Mouse (Mus musculus) CH12.LX (cell line): Measurements from ENCODE around the gene Ppm1b. TPM values are rescaled to one million over a fixed set of nuclear protein-coding genes. Genes with fewer than 3 reads are reported as not detected.

Source experiments
- DNase-seq: peaks from one replicate; pipeline ENCODE4 v3.0.0-alpha.2; 2013; ENCODE audit errors: extremely low read depth
- H3K27ac ChIP-seq: 2 replicates; pipeline ENCODE4 v1.5.1; 2012; ENCODE audit warnings: low read depth, mild to moderate bottlenecking, control low read depth, moderate library complexity; ENCODE audit not compliant: insufficient read depth
- H3K27me3 ChIP-seq: replicated peaks from 2 replicates; pipeline ENCODE3; 2012; ENCODE audit warnings: inconsistent platforms
- H3K36me3 ChIP-seq, 2 experiments: replicated peaks in 1 of 2; 2 replicates each; pipeline versions ENCODE3 to v1.6.1; 2012; ENCODE audit warnings: inconsistent platforms in 1 of 2, low read length in 1 of 2, mild to moderate bottlenecking in 1 of 2, mixed read lengths in 1 of 2, moderate library complexity in 1 of 2; ENCODE audit not compliant: control insufficient read depth in 1 of 2, insufficient read depth in 1 of 2
- H3K4me1 ChIP-seq, 2 experiments: 2 replicates each; pipeline ENCODE4 v1.6.1; 2012; ENCODE audit warnings: inconsistent platforms in 1 of 2, moderate library complexity in 1 of 2; ENCODE audit not compliant: insufficient read depth in 2 of 2, control insufficient read depth in 1 of 2
- H3K4me2 ChIP-seq: 2 replicates; pipeline ENCODE4 v1.6.1; 2012; ENCODE audit warnings: low read depth, mild to moderate bottlenecking, control low read depth; ENCODE audit not compliant: poor library complexity, insufficient read depth, severe bottlenecking
- H3K4me3 ChIP-seq, 3 experiments: fragments of 150-350 bp in 1 of 3; sonication (generic) in 1 of 3; replicated peaks in 1 of 3; 2 replicates each; pipeline versions ENCODE3 to v1.5.1; 2011 to 2012; ENCODE audit warnings: low read depth in 2 of 3, low read length in 2 of 3, mild to moderate bottlenecking in 2 of 3, moderate library complexity in 2 of 3, control low read depth in 1 of 3, improper control_type of control experiment in 1 of 3, inconsistent platforms in 1 of 3, mixed read lengths in 1 of 3; ENCODE audit not compliant: poor library complexity in 1 of 3
- H3K79me2 ChIP-seq: replicated peaks from 2 replicates; pipeline ENCODE4 v1.6.1; 2012; ENCODE audit warnings: mild to moderate bottlenecking, moderate library complexity; ENCODE audit not compliant: control insufficient read depth, poor library complexity, insufficient read depth, severe bottlenecking; ENCODE audit errors: extremely low read depth
- H3K9ac ChIP-seq: 2 replicates; pipeline ENCODE4 v1.6.1; 2012; ENCODE audit warnings: low read depth, mild to moderate bottlenecking, control low read depth, moderate library complexity; ENCODE audit not compliant: insufficient read depth
- H3K9me3 ChIP-seq: replicated peaks from 2 replicates; pipeline ENCODE3; 2012; ENCODE audit warnings: low read length, inconsistent platforms, mixed read lengths
- BHLHE40 ChIP-seq: IDR thresholded peaks from 2 replicates; pipeline ENCODE4 v1.6.1; 2011; ENCODE audit warnings: mild to moderate bottlenecking, low read depth, low read length, improper control_type of control experiment
- CHD1 ChIP-seq: IDR thresholded peaks from 2 replicates; pipeline ENCODE4 v1.6.1; 2012; ENCODE audit warnings: low read depth, low read length, improper control_type of control experiment, inconsistent platforms
- CHD2 ChIP-seq: IDR thresholded peaks from 2 replicates; pipeline ENCODE4 v1.6.1; 2011; ENCODE audit warnings: low read length, improper control_type of control experiment
- CTCF ChIP-seq, 2 experiments: IDR thresholded peaks in 1 of 2; conservative IDR thresholded peaks in 1 of 2; 2 replicates each; pipeline ENCODE4 v1.5.1; 2011 to 2012; ENCODE audit warnings: low read depth in 2 of 2, low read length in 2 of 2, improper control_type of control experiment in 1 of 2, inconsistent platforms in 1 of 2, mild to moderate bottlenecking in 1 of 2, moderate library complexity in 1 of 2
- ELF1 ChIP-seq: IDR thresholded peaks from 2 replicates; pipeline ENCODE4 v1.6.1; 2014; ENCODE audit warnings: low read depth, mild to moderate bottlenecking, inconsistent platforms, low read length, improper control_type of control experiment
- ETS1 ChIP-seq: conservative IDR thresholded peaks from 2 replicates; pipeline ENCODE4 v1.6.1; 2012; ENCODE audit warnings: low read depth, mild to moderate bottlenecking, inconsistent platforms, low read length, improper control_type of control experiment, moderate library complexity
- IRF4 ChIP-seq: IDR thresholded peaks from 2 replicates; pipeline ENCODE4 v1.6.1; 2014; ENCODE audit warnings: low read depth, mild to moderate bottlenecking, inconsistent platforms, low read length, improper control_type of control experiment
- JUND ChIP-seq: conservative IDR thresholded peaks from 2 replicates; pipeline ENCODE4 v1.6.1; 2011; ENCODE audit warnings: low read depth, low read length, improper control_type of control experiment
- KAT2A ChIP-seq: IDR thresholded peaks from 2 replicates; pipeline ENCODE4 v1.6.1; 2012; ENCODE audit warnings: low read length, improper control_type of control experiment, inconsistent platforms; ENCODE audit not compliant: insufficient replicate concordance
- MAFK ChIP-seq: IDR thresholded peaks from 2 replicates; pipeline ENCODE4 v1.6.1; 2011; ENCODE audit warnings: low read length, improper control_type of control experiment; ENCODE audit not compliant: insufficient replicate concordance
- MAZ ChIP-seq: IDR thresholded peaks from 2 replicates; pipeline ENCODE4 v1.6.1; 2012; ENCODE audit warnings: low read depth, mild to moderate bottlenecking, inconsistent platforms, low read length, improper control_type of control experiment, moderate library complexity
- MEF2A ChIP-seq: IDR thresholded peaks from 2 replicates; pipeline ENCODE4 v1.6.1; 2014; ENCODE audit warnings: low read depth, mild to moderate bottlenecking, inconsistent platforms, low read length, improper control_type of control experiment, borderline replicate concordance
- NELFE ChIP-seq: IDR thresholded peaks from 2 replicates; pipeline ENCODE4 v1.6.1; 2011; ENCODE audit warnings: low read depth, low read length, improper control_type of control experiment
- POLR2A ChIP-seq: IDR thresholded peaks from 2 replicates; pipeline ENCODE4 v1.6.1; 2011; ENCODE audit warnings: low read depth, mild to moderate bottlenecking, improper control_type of control experiment, low read length
- RAD21 ChIP-seq: IDR thresholded peaks from 2 replicates; pipeline ENCODE4 v1.6.1; 2011; ENCODE audit warnings: low read depth, mild to moderate bottlenecking, low read length, improper control_type of control experiment, moderate library complexity
- SMC3 ChIP-seq: IDR thresholded peaks from 2 replicates; pipeline ENCODE4 v1.6.1; 2011; ENCODE audit warnings: low read depth, low read length, improper control_type of control experiment
- UBTF ChIP-seq: IDR thresholded peaks from 2 replicates; pipeline ENCODE4 v1.6.1; 2012; ENCODE audit warnings: low read depth, mild to moderate bottlenecking, inconsistent platforms, low read length, improper control_type of control experiment, moderate library complexity
- USF1 ChIP-seq: IDR thresholded peaks from 2 replicates; pipeline ENCODE4 v1.6.1; 2014; ENCODE audit warnings: low read depth, mild to moderate bottlenecking, inconsistent platforms, low read length, improper control_type of control experiment
- USF2 ChIP-seq: conservative IDR thresholded peaks from 2 replicates; pipeline ENCODE4 v1.6.1; 2011; ENCODE audit warnings: low read depth, low read length, improper control_type of control experiment
- ZC3H11A ChIP-seq: IDR thresholded peaks from 2 replicates; pipeline ENCODE4 v1.6.1; 2012; ENCODE audit warnings: low read depth, mild to moderate bottlenecking, inconsistent platforms, low read length, improper control_type of control experiment
- dilution Hi-C: fragments of 300-500 bp; cut with MboI; formaldehyde crosslinking; loops from 2 replicates; pipeline ENCODE4 v1.14.3; 2020; ENCODE audit warnings: low sequenced_read_pairs; ENCODE audit not compliant: extremely low pct_unique_long_range_greater_than_20kb, extremely low pct_ligation_motif_present
- in situ Hi-C: fragments of 300-500 bp; cut with MboI; formaldehyde crosslinking; loops from 3 replicates; pipeline ENCODE4 v1.14.3; 2019; ENCODE audit warnings: low sequenced_read_pairs, low pct_ligation_motif_present, low pct_unique_long_range_greater_than_20kb, mixed read lengths
- polyA plus RNA-seq: library from polyadenylated mRNA; unstranded; fragments of >175 nt; gene quantifications from 2 replicates; pipeline ENCODE4 v1.2.1, GENCODE M21; 2012; ENCODE audit warnings: low read depth; ENCODE audit not compliant: insufficient read length
- total RNA-seq, 2 experiments: library from RNA; depleted of rRNA; stranded (reverse); fragments of 300-350 nt in 1 of 2; fragments of >200 nt in 1 of 2; gene quantifications; 2 replicates each; pipeline ENCODE4 v1.2.3; 2012 to 2014

Gene Ppm1b
- total and polyA plus RNA-seq, 3 experiments = 37.7 to 49.6 (median 39.5) TPM

- no peak overlapping the region for H3K27ac ChIP-seq
- dilution Hi-C loops = no loop called here
Measured at GRCm38 (mm10) chr17:85040913-85041312, 84.4 kb downstream of the Ppm1b start.

DNA sequence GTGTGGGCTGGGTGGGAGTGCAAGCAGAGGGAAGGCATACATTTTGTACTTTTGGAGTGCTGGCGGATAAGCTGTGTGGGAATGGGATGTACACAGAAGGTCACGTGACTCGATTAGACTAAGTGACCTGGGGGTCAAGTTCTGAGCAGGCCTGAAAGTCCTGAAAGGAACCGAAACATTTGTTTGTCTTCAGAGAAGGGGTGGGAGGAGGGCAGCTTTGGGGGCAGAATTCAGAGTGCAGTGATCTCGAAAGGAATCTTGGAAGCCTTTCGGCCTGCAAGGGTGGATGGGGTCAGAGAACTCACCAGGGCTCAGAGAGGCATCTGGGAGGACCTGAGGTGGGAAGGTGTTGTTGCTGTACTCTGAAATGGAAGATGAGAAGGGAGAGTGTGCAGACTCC is 85.9 kb downstream of the Ppm1b start:
- H3K36me3 ChIP-seq = no peaks in the 10 kb centered on the region
- H3K4me1 ChIP-seq = peaks cover 0 to 2% of the 10 kb centered on the region in 2 experiments; a peak in 1 of 4 replicates
- H3K4me2 ChIP-seq = no peak overlapping the region
- no peaks in the 10 kb centered on the region for H3K79me2 ChIP-seq
- no peak for DNase-seq
- no peak overlapping the region for H3K4me3 ChIP-seq
- H3K27ac ChIP-seq = no peak overlapping the region
- in situ Hi-C loops (no loop called here), dilution Hi-C loops (no loop called here)
- H3K9ac ChIP-seq = no peak overlapping the region
- no peaks in the 10 kb centered on the region for H3K9me3 ChIP-seq
- no peaks in the 10 kb centered on the region for H3K27me3 ChIP-seq
- TF ChIP-seq CHD1 (no peak), MAFK (no peak), RAD21 (no peak), USF1 (peak; percentile 51), BHLHE40 (peak; percentile 38; the same call in 1 of the 2 replicates), USF2 (peak; percentile 38; the same call in 1 of the 2 replicates), POLR2A (no peak), SMC3 (no peak), KAT2A (no peak), CHD2 (no peak)

More at GRCm38 (mm10) chr17:85040913-85041312, 84.4 kb downstream of the Ppm1b start:
- H3K4me3 ChIP-seq = no peak overlapping the region
- no peak for DNase-seq
- no peak for TF ChIP-seq UBTF
- no peak for TF ChIP-seq ELF1
- no peak for TF ChIP-seq ZC3H11A
- TF ChIP-seq IRF4 = no peak
- no peak for TF ChIP-seq ETS1
- TF ChIP-seq MAZ = no peak
- no peak for TF ChIP-seq USF2
- no peak for TF ChIP-seq CTCF (conservative IDR thresholded peaks at IDR 0.05 in 1 of 2, IDR thresholded peaks at IDR 0.05 in 1 of 2; ENCODE audit: low read depth in 2 of 2, low read length in 2 of 2)
- no peak for TF ChIP-seq MEF2A
- no peak for TF ChIP-seq JUND
- no peak for TF ChIP-seq NELFE
- TF ChIP-seq KAT2A = no peak
- TF ChIP-seq, all 38 proteins: peak for 0
- Histone ChIP-seq H3K79me2 (no peaks in the 10 kb centered on the region), H3K36me3 (no peaks in the 10 kb centered on the region), H3K4me2 (no peak overlapping the region), H3K9me3 (no peaks in the 10 kb centered on the region), H3K9ac (no peak overlapping the region), H3K4me1 (peaks cover 0 to 2% of the 10 kb centered on the region in 2 experiments; a peak in 1 of 4 replicates), H3K27me3 (no peaks in the 10 kb centered on the region)
- in situ Hi-C loops = no loop called here
